Mouse (Mus musculus) T-helper 2 cell (primary cell): ENCODE data around the gene 1700010I14Rik.

Source experiments
- in situ Hi-C: fragments of 300-600 bp; cut with MboI, MseI; formaldehyde crosslinking; loops from one replicate; pipeline ENCODE4 v1.15.1; 2025; ENCODE audit warnings: high pct_unique_total_duplicates

The 1700010I14Rik gene

DNA sequence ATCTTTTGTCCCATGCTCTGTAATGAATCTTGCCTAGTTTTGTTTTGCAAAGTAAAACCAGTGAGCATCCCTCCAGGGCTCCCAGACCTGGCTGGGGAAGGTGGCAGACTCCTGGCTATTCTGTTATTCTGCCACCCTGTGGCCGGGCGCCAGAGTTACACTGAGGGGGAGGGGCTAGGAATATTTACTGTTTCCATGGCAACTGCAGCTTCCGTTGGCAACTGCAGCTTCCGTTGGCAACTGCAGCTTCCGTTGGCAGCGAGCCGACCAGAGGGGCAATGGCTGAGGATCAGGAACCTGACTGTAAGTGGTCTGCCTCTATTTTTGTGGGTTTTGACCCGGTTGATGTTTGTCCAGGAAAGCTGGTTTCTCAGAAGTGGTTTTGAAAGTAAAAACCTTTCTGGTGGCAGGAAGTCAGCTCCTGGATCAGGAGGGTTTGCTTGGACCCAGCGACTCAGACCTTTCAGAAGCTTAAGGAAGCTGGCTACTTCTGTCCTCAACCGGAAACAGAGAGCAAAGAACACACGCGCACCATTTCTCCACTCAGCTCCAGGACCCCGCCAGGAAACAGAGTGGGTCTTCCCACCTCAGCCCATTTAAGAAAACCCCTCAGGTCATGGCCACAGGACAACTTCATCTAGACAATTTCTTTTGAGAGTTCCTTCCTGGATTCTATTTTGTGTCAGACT is at the start of gene 1700010I14Rik:
Gene 1700010I14Rik (plus strand): TSS at position 215 of the 689 bp plus-strand sequence.
- in situ Hi-C loops = no loop called here

GRCm38 (mm10) chr17:8951588-8951987 is 36.5 kb upstream of the 1700010I14Rik start:
- in situ Hi-C loops = no loop called here

- in situ Hi-C loops = no loop called here
Measured at GRCm38 (mm10) chr17:8952951-8953350, 35.2 kb upstream of the 1700010I14Rik start.

GRCm38 (mm10) chr17:8958125-8958524 is 30.0 kb upstream of the 1700010I14Rik start:
- in situ Hi-C loops = no loop called here

DNA sequence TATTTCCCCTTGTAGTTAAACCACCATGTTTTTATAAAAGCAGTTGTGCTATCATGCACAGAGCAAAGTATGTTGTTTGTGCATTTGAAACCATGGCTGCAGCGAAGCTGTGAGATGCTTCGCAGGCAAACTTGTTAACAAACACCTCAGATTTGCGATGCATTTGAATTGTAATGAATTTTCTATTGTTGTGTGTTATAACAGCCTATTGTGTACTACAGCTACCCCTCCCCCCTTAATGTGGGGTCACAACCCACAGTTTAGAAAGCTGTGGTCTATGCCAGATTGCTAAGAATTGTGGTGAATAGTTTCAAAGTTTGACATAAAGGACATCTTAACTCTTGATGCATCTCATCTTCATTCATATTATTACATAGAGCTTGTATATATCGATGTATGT is 27.7 kb upstream of the 1700010I14Rik start:
- in situ Hi-C loops = loop anchor here (10.0 kb wide), 1 partner anchor 874 kb away; no protein-coding TSS in a partner anchor

DNA sequence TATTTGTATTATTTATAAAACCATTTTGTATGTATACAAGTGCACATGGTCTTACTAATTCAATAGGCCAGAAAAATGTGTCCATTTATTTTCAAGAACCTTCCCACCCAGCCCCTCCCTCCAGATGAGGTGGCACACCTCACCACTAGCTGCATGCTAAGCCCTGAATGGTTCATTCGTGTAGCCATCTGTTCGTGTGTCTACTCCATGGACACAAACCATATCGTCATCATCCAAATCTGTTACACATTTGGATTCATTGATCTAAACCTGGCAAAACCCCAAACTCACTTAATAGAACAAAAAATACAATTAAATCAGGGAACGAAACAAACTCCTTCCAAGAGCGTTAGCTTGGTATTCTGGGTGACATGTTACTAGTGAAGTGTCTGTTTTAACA is 27.0 kb upstream of the 1700010I14Rik start:
- in situ Hi-C loops = loop anchor here (10.0 kb wide), 1 partner anchor 874 kb away; no protein-coding TSS in a partner anchor

- in situ Hi-C loops = loop anchor here (10.0 kb wide), 1 partner anchor 873 kb away; no protein-coding TSS in a partner anchor
Measured at GRCm38 (mm10) chr17:8961644-8962043, 26.5 kb upstream of the 1700010I14Rik start.

DNA sequence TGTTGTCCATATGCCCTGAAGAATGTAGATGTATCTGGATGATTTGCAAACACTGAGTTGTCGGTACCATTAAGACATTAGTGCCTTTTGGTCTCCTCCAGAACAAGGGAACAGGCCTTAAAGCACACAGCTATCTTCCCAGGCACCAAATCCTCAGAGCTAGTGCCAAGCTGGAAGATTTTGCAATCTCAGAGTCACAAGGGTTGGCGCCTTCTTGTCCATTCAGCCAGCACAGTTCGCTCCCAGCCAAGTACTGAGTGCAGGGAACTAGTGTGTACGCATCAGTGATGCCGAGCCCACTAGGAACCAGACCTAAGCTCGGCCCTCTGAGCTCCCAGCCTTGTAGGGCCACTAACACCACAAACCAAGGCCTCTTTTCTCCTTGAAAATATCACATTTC is 23.0 kb upstream of the 1700010I14Rik start:
- in situ Hi-C loops = loop anchor here (10.0 kb wide), 1 partner anchor 870 kb away; no protein-coding TSS in a partner anchor

- in situ Hi-C loops = no loop called here
Measured at GRCm38 (mm10) chr17:8972152-8972854, 15.8 kb upstream of the 1700010I14Rik start.

DNA sequence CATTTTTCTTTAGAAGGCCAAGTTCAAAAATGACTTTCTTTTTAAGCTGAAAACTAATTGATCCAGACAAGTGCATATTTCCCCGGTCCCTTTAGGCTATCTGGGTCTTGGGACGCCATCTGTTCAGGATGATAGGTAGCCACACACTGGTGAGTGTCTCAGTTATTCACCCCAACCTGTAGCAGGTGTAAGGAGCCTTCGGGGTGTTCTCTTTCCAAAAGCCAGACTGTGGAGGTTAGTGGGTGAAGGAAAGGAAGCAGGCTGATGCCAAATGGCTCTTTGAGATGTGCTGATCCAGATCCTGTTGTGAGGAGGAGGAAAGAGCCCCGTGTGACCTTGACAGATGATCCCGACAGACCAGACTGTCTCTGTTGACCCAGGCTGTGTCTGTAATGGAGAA is 14.8 kb upstream of the 1700010I14Rik start:
- in situ Hi-C loops = no loop called here

DNA sequence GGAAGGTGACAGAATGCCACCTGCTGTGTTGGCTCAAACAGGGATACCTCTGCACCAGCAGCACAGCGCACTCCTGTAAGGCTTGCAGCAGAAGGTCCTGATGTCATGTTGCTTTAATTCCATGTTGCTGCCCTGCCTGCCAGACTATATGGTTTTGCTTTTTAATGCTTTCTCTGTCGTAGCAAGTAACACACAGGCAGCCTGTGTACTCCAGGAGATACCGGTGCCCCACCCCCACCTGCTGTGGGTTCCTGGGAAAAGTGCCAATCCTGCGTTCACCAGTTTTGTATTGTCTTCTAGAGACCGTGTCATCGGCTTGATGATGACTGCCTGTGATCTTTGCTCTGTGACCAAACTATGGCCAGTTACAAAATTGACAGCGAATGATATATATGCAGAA is 13.7 kb upstream of the 1700010I14Rik start:
- in situ Hi-C loops = no loop called here

DNA sequence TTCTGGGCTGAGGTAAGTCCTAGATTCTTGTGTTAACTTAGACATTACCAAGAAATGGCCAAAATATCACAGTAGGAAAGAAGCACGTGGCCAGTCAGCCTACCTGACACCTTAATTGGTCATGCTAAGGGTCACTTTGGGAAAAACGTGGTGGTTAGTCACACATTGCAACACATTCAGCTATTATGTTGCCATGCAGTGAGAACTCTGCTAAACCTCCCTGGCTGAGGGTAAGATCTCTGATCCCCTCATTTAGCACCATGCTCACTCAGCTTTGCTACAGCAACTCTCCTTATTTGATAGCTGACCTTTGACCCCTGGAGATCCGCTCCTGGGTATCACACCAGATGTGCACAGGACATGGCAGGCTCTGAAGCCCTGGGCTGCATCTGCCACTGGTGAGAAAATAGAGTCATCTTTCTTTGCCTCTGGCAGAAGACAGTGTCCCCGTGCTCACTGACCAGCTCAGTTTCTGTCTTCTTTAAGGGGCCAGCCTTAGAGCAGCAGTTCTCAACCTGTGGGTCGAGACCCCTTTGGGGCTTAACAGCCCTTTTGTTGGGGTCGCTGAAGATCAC is 13.2 kb upstream of the 1700010I14Rik start:
- in situ Hi-C loops = no loop called here

- in situ Hi-C loops = no loop called here
Measured at GRCm38 (mm10) chr17:8976745-8977144, 11.4 kb upstream of the 1700010I14Rik start.

GRCm38 (mm10) chr17:8977271-8977670 is 10.9 kb upstream of the 1700010I14Rik start:
- in situ Hi-C loops = no loop called here

- in situ Hi-C loops = no loop called here
Measured at GRCm38 (mm10) chr17:8983576-8983975, 4.6 kb upstream of the 1700010I14Rik start.

DNA sequence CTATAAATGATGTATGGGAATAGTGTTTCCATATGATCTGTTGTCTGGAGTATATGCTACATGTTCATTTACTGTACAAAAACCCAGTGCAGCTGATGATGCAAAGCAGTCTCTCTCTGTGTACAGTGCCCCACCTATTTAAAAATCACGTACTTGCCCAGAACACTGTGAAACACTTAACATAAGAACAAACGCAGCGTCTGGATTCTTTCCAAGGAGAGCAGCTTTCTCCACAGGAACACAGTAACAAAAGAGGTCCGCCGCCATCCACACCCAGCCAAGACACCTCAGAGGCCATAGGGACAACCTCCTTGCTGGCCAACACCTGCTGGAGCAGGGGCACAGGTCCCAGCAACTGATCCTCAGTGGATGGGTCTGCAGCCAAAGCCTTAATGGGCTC is 2.4 kb upstream of the 1700010I14Rik start:
- in situ Hi-C loops = no loop called here

DNA sequence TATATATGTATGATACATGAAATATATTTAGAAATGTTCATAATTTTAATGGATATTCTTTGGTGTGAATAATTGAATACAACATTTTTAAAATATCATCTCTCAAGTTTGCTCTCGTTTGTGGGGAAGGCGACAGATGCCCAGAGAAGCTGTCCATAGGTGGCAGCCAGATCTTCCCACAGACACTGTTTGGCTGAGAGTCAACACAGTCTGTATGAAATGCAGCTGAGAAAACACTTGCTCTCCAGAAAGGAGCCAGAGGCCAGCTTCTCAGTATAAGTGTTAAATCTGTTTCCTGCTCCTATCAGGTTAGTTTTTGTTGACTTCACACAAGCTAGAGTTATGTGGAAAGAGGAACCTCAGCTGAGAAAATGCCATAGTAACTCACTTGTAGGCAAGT is 1.6 kb upstream of the 1700010I14Rik start:
- in situ Hi-C loops = no loop called here

GRCm38 (mm10) chr17:8987369-8987768 is 764 bp upstream of the 1700010I14Rik start:
- in situ Hi-C loops = no loop called here

DNA sequence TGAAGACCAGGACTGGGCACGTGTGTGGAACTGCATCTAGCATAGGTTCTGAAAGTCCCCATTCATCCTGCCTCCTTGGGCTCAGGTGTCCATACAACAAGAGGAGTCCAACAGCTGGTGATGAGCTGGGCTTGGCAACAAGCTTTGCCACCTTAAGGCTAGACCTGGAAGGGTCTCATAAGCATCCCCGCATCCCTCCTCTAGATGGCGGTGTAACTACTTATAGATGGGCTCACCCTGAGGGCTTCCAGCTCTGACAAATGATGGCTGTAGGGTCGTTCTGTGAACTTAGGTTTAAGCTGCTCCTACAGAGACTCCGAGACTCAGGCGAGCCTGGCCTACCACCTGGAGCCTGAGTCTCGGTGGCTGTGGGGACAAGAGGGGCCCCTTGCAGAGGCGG is 3.0 kb downstream of the 1700010I14Rik start:
- in situ Hi-C loops = no loop called here

GRCm38 (mm10) chr17:8995344-8995743 is 7.2 kb downstream of the 1700010I14Rik start:
- in situ Hi-C loops = no loop called here

- in situ Hi-C loops = no loop called here
Measured at GRCm38 (mm10) chr17:9002438-9002837, 14.3 kb downstream of the 1700010I14Rik start.

DNA sequence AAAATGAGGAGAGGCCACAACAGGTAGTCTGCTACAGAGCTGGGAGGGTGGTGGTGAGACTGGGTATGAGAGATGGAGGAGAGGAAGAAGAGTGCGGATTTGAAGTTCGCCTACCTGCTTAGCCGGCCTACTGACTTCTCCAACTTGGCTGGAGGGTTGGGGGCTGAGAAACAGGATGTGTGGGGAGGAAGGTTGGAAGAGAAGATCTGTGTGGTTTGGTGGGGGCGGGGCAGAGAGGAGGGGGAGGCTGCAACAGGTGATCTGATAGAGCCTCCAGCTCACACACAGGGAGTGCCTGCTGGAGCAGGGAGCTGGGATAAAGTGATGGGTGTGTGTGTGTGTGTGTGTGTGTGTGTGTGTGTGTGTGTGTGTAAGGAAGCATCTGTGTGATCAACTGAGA is 16.4 kb downstream of the 1700010I14Rik start:
- in situ Hi-C loops = no loop called here
